Mouse (Mus musculus) brain, adult 10 weeks (tissue): ENCODE results near the gene 4931408C20Rik. TPM values are rescaled to one million over a fixed set of nuclear protein-coding genes. Genes with fewer than 3 reads are reported as not detected.

ENCODE experiments used
- polyA plus RNA-seq: library from polyadenylated mRNA; stranded (reverse); fragments of 350-450 nt; fragmentation: Illumina TruSeq; extraction: RNeasy Lipid Tissue Mini Kit (QIAGEN cat#74804); gene quantifications from one replicate; pipeline ENCODE4 v1.2.3, GENCODE M21; 2015; ENCODE audit warnings: low read depth, low replicate concordance

Gene 4931408C20Rik
- polyA plus RNA-seq: not detected

GRCm38 (mm10) chr1:26686842-26687760 lies at the start of gene 4931408C20Rik:
4931408C20Rik (minus strand) TSS chr1:26687460.

